Mouse (Mus musculus): ENCODE data around the gene Cdh8.

Gene Cdh8

DNA sequence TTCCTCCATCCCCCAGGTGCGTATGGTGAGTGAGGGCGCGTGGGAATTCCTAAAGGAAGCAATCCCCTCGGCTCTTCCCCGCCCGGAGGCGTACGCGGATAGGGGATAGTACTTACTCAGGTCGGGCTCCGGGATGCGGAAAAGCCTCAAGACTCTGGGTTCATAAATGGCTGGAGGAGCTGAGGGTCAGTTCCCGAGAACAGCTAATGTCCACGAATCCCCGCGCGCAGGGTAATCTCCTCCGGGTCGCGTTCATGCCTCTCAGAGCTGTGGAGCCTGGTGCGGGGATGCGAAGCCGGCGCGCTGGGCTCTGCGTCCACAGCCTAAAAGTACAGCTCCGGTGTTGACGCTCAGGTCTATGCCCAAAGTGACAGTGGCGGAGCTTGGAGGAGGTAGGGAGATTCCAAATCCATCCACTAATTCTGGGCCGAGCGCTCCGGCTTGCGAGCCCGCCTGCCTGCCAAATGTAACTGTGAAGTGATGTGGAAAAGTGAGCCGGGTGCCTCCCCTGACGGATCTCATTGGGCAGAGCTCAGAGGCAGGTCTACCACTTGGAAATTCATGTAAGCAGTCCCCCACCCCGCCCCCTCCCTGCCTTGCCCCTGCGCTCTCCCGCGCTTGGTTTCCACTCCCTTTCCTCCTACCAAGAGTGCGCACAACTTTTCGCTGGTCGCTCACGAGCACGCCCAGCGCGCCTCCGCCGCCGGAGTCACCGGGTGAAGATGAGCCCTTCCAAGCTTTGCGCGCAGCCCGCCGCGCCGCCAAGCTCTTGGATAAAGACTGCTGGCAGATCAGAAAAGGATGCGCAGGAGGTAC, at the start of gene Cdh8:
Gene Cdh8 (minus strand): TSS at position 506 of the 816 bp plus-strand sequence.
- no peak for DNase-seq (ENCODE audit: low spot score)

DNA sequence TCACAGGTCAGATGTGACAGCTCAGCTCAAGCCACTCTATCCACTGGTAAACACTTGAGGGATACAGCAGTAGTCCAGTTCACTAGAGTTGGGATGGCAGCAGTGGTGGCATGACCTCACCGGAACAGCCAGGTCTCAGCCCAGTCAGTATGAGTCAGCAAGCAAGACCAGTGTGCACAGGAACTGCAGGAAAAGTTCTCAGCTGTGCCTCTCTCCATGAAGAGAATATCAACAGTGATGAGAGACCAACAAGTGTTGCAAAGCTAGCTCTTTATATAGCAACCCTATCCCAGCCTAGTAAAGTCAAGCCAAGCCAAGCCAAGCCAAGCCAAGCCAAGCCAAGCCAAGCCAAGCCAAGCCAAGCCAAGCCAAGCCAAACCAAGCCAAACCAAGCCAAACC, 30.2 kb upstream of the Cdh8 start:
- DNase-seq (ENCODE audit: low spot score) = no peak

DNA sequence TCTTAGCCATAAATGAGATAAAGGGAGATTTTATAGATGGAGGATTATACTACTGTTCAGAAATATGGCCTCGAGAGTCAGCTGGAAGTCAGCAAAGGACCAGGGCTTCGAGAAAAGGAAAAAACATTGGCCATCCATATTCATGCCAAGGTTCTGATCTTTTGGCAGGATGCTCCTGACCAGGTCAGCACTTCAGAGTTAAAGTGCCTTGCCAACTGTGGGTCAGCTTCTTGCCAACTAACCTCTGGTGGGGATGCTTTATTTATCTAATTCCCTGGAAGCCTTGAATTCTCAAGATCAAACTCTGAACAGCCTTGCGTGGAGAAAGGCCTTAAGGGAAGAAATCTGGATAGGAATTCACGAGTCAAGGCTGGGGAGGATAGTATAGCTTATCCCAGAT, 9.6 kb upstream of the Cdh8 start:
- DNase-seq (ENCODE audit: low spot score) = no peak

DNA sequence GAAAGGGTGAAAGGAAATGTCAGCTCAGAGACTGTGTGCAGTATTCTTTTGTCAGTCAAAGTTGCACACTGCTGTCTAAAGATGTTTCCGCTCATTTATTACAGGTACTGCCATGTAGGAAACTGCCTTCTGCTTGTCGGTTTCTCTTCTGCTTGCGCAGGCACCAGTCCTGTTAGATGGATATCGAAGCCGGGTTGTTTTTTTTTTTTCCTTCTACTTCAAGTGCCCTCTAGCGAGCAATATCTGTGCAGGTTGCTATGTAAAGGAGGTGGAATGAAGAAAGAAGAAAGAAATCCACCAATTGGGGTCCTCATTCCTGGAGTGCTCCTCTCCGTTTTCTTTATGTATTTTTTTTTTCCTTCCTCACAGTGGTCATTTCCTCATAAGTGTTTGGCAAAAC, 5.2 kb upstream of the Cdh8 start:
- no peak for DNase-seq (ENCODE audit: low spot score)

- no peak for DNase-seq (ENCODE audit: low spot score)
Observed at GRCm38 (mm10) chr8:99419726-99420125, 3.5 kb upstream of the Cdh8 start.

DNA sequence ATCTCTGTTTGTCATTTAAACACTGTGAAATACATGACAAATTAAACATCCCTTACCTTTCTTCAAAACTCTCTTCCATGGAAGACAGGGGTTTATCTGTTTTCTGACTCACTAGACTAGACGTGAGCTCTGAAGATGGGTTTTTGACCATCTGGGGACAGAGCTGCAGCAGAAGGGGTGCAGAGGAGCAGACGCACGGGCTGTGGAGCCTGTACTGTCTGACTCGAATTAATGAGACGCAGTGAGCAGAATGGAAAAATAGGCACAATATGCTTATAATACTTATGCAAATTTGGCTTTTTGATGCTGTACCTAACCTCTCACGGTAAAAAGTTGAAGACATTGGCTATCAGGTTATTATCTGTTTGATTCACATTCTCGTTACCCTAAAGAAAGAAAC, 1.2 kb upstream of the Cdh8 start:
- no peak for DNase-seq (ENCODE audit: low spot score)

DNA sequence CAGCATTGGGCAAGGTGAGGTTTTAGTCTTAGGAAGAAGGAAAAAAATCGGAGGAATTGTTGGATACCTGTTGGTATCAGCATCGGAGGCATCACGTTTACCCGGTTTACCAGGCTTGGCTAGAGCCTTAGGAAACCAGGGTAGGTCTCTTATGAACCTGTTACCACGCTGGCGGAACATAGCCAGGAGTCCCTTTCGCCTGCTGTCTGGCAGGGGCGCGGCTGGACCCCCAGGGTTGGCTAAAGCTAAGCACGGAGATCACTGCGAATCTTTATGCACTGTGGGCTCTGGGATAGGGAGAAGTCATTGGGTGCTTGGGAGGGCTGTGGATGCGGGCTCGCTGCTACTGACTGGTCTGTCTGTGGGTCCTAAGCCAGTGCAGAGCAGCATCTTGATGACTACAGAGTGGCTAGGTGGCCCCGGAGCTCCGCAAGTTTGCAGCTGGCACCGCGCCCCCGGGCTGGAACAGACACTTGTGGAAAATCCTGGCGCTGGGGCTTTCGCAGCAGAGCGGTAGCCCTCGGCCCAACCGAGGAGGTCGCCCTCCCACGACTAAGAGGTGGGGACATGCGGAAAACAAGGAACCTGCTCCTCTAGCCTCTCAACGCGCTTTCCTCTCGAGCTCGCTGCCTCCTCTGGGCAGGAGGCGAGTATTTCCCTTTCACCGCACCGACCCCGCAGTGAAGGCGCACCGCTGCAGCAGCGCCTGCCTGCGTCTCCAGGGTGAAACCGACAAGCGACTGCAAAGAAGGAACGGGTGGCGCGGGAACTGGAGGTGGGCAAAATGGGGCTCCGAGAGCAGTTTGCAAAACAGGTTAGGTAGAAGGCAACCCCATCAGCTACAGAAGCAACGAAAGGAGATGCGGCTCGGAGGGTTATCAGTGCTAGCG, 950 bp downstream of the Cdh8 start:
- no peak for DNase-seq (ENCODE audit: low spot score)

DNA sequence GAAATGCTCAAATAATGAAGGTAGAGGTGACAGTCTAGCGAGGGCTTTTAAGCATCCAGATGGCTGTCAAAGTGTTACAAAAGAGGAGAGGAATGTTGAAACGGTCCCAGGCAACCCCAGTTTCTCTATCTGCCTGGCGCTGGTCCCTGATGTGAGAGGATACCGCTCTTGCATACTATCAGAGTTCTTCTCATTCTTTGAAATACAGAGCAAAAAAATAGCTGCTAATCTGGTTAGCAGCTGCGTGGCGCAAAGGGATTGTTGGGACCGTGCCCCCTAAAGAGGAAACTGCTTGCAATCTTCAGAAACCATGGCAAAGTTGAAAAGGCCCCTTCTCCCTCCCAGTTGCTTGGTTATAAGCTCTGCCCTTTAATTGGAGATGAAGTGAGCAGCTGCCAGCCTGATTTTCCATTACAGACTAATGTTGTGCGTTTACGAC, 1.8 kb downstream of the Cdh8 start:
- no peak for DNase-seq (ENCODE audit: low spot score)

- no peak for DNase-seq (ENCODE audit: low spot score)
Observed at GRCm38 (mm10) chr8:99413877-99414482, 2.3 kb downstream of the Cdh8 start.

- no peak for DNase-seq (ENCODE audit: low spot score)
Observed at GRCm38 (mm10) chr8:99393908-99394307, 22.4 kb downstream of the Cdh8 start.

- no peak for DNase-seq (ENCODE audit: low spot score)
Observed at GRCm38 (mm10) chr8:99370104-99370503, 46.2 kb downstream of the Cdh8 start.

GRCm38 (mm10) chr8:99369166-99369565, 47.1 kb downstream of the Cdh8 start:
- DNase-seq (ENCODE audit: low spot score) = no peak

DNA sequence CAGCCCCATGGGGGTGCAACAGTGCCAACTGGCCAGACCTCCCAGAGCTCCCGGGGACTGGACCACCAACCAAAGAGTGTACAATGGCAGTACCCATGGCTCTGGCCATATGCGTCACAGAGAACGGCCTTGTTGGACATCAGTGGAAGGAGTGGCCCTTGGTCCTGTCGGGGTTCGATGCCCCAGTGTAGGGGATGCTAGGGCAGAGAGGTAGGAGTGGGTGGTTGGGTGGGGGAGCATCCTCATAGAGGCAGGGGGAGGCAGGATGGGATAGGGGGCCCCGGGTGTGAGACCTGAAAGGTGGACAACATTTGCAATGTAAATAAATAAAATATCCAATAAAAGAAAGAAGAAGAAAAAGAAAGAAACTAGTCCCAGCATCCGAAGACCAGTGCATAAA, 47.8 kb downstream of the Cdh8 start:
- no peak for DNase-seq (ENCODE audit: low spot score)

- DNase-seq (ENCODE audit: low spot score) = no peak
Observed at GRCm38 (mm10) chr8:99353923-99354322, 62.3 kb downstream of the Cdh8 start.

DNA sequence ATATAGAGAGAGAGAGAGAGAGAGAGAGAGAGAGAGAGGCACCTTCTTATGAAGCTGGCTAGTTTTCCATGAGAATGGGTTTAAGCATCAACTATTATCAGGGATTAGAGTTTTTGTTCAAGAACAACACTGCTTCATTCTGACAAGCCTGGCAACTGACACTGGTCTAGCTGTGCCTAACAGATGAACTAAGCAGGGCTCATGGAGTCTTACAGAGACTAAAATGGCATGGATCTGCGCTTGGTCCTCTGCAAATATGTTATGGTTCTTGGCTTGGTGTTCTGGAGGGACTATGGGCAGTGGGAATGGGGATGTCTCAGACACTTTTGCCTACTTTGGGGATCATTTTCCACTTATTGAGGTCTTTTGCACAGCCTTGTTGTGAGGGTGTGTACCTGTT, 63.0 kb downstream of the Cdh8 start:
- no peak for DNase-seq (ENCODE audit: low spot score)

DNA sequence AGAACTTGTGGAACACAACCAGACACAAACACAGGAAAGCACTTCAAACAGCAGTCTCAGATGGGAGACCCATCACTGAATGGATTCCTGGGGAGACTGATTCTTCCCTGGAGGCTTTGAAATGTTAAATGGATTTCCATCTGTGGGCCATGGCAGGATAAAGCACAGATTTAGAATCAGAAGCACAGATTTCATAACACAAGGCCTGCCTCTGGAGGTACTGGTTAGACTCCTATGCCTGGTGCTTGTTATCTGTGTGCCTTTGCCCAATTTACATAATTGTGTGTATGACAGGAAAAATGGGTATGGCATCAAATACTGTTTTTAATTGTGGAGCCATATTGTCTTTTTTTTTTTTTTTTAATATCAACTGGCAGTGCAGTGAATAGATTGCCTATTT, 66.8 kb downstream of the Cdh8 start:
- no peak for DNase-seq (ENCODE audit: low spot score)

GRCm38 (mm10) chr8:99348618-99349017, 67.7 kb downstream of the Cdh8 start:
- DNase-seq (ENCODE audit: low spot score) = no peak

DNA sequence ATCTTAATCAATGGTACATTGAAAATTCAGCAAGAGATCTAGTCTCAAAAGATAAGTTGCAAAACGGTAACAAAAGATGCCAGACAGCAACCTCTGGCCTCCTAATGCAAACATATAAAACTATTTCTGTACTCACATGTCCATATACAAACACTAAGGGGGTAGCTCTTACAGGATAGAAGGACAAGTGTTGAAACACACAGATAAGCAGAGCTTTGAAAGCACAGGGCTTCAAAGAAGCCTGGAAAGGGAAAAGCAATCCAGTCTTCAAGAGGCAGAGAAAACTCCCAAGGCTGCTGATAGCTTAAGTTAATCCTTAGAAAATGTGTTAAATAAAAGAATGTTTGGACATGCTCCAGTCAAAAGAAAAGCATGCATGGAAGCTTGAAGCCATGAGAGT, 77.0 kb downstream of the Cdh8 start:
- DNase-seq (ENCODE audit: low spot score) = no peak

GRCm38 (mm10) chr8:99327559-99327958, 88.7 kb downstream of the Cdh8 start:
- DNase-seq (ENCODE audit: low spot score) = no peak

DNA sequence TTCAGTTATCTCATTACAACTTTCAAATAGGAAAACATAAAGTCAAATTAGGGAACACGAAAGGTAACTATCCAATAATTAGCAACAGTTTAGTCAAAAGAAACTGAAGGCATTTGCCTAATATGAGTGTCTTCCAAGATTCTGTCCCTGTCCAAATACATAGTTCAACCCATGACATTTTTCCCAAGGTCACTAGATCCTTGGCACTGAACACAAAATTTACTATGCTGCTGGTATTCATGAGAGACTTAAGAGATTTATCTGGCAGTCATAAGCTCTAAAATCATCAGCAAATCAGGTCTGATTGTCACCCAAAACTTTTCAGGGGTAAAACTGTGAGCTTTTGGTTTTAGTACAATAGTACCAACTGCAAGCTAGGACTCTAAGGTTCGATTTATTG, 101.7 kb downstream of the Cdh8 start:
- no peak for DNase-seq (ENCODE audit: low spot score)

DNA sequence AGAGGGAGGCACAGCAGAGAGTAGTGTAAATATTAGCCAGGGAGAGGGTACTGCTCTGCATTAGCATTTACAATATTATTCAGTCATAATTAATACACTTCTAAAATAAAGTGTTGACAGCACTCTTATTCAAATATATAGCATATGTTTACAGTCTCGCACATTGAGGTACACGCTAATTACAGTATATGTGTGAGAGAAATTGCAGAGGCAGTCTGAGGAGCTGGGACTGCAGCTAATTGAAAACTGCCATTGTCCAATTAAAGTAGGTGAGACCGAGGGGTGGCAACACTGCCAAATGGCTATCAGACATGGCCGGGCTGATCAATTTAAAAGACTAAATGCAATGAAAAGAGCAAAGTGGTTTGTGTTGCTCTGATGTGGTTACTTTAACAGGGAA, 112.1 kb downstream of the Cdh8 start:
- DNase-seq (ENCODE audit: low spot score) = no peak

DNA sequence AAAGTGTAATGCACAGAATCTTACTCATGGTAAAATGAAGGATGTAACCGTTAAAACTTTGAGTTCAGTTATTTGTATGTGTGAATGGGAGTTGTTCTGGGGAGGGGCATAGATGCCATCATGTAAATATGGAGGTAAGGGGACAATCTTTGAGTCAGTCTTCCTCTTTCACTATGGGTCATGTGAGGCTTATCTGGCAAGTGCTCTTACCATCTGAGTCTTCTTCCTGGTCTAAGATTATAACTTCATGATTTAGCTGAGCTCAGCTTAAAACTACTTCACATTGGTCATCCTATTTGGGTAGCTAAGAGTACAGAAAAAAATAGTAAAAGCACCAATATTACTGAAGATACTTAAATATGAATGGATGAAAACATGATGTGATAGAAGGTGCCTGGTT, 126.1 kb downstream of the Cdh8 start:
- DNase-seq (ENCODE audit: low spot score) = no peak

- no peak for DNase-seq (ENCODE audit: low spot score)
Observed at GRCm38 (mm10) chr8:99285103-99285502, 131.2 kb downstream of the Cdh8 start.

Data from lung, postnatal 25 days (tissue).